Mouse (Mus musculus) left cerebral cortex, postnatal 10 days (tissue): Measurements from ENCODE around the gene Zfp362. TPM values are rescaled to one million over a fixed set of nuclear protein-coding genes. Genes with fewer than 3 reads are reported as not detected.
A peak's percentile ranks its signal among the peaks of the same experiment; 100 is the strongest.

Source experiments
- DNase-seq, 2 experiments: peaks; one replicate each; pipeline ENCODE4 v3.0.0; 2021 to 2022; ENCODE audit warnings: low spot score in 2 of 2, mixed read lengths in 1 of 2; ENCODE audit errors: extremely low spot score in 1 of 2
- intact Hi-C: fragments of 180-260 bp; cut with DNase I; formaldehyde crosslinking; loops from one replicate; pipeline ENCODE4 v1.15.1; 2025
- total RNA-seq, 2 experiments: library from RNA; stranded (reverse); gene quantifications; 2 replicates each; pipeline ENCODE4 v1.2.3; 2021

Gene Zfp362
- total RNA-seq, result 10 to 100 TPM; 43.4 to 45.5 TPM

DNA sequence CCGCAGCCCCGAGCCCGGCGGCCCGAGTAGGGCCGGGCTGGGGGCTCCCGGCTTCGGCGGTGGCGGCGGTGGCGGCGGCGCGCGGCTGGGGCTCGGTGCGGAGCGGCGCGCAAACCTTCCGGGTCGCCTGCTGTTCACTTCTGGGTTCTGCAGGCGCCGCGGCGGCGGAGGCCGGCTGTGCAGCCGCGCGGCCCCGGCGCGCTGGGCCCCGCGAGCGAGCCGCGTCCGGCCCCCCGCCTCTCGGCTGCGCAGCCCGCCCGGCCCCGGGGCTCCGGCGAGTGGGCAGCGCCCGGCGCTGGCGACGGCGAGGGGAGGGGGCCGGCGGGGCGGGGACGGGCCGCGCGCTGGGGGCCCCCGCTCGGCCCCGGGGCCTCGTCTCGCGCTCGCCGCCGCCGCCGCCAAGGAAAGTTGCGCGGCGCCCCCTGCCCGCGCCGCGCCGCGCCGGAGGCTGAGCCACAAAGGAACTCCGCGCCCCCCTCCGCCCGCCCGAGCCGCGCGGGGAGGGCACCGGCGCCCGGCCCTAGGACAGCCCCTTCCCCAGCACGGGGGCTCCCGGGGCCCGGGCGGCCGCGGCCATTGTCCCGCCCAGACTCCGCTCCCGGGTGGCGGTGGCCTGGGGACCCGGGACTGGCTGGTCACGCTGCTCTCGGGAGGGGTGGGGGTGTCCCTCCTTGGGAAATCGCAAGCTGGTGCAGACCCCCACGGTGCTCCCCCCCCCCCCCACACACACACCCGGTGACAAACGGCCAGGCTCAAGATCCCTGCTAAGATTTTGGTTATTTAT, at the start of gene Zfp362:
Gene Zfp362, minus strand, starts transcription at position 3 of the 784 bp plus-strand sequence.
- intact Hi-C loops, result loop anchor here (5.0 kb wide), 1 partner anchor 46 kb away; no protein-coding TSS in a partner anchor
- DNase-seq, result peak in 1 of 2 experiments; percentile 76

DNA sequence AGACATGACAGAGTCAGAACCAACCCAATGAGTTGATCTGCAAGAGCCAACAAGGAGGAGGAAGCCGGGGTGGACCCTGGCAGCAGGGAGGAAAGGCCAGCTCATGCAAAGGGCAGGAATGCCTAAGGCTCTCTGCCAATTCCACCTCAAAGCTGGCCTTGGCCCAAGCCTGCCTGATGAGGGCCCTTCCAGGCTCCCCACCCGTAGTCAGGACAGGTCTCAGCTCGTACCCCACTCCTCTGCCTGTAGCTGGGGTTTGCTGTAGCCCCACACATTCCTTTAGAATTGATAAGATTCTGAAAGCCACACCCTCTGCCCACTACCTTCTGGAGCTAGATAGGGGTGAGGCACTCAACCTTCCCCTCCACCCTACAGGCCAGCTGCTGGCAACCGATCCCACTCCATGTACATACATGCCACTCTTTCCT, 49.8 kb upstream of the Zfp362 start:
- peak in 1 of 2 experiments; percentile 53 for DNase-seq
- intact Hi-C loops, result loop anchor here (5.0 kb wide), 1 partner anchor 243 kb away; the partner anchor contains the start of gene Zscan20

DNA sequence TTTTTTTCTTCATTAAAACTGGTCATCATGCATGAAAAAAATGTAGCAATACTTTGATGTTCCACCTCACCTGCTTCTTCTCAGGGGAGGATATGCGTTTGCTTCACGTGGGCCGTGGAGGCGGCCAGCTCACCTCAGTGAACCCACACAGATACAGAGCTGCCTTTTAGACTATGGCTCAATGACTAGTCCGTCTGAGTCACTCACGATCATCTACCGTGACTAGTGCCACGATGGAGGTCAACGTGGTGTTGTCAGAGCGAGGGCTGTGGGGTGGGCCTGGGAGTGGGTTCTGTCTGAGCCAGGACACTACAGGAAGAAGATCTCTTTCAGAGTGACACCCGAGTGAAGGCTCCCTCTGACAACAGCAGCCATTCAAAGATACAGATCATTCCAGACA, 47.3 kb upstream of the Zfp362 start:
- DNase-seq, result no peak
- intact Hi-C loops, result loop anchor here (5.0 kb wide), 1 partner anchor 46 kb away; the partner anchor contains the start of gene Zfp362

DNA sequence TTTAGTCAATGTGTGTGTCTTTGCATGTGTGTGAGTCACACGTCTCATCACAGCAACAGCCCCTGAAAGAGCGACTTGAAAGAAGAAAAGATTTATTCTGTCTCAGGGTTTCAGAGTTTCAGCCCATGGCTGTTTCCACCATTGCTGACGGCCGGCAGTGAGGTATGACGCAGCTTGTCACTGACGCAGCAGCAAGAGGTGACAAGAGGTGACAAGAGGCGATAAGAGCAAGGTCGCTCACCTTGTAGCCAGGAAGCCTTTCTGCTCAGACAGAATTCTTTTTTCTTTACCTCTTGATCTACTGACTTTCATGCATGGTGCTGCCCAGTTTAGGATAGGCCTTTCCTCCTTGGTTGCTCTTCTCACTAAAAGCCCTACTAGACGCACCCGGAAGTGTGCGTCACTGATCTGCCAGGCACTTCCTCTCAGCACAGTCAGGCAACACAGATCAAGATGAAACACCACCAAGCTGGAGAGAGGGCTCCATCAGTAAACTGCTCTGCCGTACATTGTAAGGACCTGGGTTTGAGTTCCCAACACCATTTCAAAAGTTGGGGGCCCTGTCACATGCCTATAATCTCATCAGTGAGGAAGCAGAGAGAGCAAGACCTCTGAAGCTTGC, 46.5 kb upstream of the Zfp362 start:
- intact Hi-C loops, result loop anchor here (5.0 kb wide), 1 partner anchor 45 kb away; the partner anchor contains the start of gene Zfp362
- DNase-seq, result no peak

DNA sequence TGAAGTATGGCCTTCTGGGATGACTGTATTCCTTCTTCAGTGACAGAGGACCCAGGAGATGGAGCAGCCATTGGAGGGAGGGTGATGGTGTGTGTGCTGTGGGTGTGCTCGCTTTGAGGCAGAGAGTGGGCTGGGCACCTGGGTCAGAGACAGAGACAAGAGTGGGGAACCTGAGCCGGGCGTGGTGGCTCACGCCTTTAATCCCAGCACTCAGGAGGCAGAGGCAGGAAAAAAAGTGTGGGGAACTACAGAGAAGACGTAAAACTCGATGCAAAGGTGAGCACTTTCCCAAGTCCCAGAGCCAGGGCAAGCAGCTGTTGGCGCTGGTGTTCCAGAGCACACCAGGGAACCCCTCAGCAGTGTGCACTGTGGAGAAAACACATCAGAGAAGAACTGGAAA, 43.8 kb upstream of the Zfp362 start:
- no peak for DNase-seq
- intact Hi-C loops, result loop anchor here (5.0 kb wide), 1 partner anchor 42 kb away; the partner anchor contains the start of gene Zfp362

DNA sequence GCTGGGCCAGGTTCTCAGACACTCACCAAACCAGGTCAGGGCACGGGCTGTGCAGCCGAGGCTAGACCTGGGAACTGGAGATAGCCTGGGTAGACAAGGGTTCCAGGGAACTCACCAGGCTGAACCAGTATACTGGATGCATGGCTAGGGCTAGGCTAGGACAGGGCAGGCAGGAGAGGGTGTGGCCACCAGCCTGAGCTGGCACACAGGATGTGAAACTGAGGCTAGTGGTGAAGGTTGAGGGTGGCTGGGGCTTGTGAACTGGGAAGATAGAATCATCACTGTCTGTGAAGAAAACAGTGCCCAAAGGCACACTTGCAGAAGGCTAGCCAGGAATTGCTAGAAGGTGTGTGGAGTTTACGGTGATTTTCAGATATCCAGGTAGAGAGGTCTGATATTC, 43.1 kb upstream of the Zfp362 start:
- intact Hi-C loops, result no loop called here
- DNase-seq, result no peak

DNA sequence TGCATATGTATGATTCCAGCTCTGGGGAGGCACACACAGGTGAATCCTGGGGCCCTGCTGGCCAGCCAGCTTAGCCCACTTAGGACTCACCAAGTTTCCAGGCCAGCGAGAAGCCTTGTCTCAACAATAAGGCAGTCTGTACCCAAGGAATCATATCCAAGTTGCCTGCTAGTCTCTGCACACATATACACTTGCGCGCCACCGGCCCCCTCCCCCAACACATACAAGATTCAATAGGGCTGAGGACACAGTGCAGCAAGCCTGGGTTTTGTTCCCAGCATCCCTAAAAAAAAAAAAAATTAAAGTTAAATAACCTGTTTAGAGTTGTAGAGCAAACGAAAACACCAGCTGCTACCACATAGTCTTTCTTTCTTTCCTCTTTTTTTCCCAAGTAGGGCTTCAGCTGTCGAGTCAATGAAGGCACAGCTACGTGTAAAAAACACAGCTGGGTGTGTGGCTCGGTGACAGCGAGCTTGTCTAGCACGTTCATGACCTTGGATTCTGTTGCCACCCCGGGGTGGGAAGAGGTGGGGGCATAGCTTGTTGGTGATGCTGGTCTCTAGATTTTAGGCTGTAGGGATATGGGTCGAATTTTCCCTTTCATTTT, 39.6 kb upstream of the Zfp362 start:
- intact Hi-C loops, result no loop called here
- DNase-seq, result peak in 1 of 2 experiments; percentile 30

DNA sequence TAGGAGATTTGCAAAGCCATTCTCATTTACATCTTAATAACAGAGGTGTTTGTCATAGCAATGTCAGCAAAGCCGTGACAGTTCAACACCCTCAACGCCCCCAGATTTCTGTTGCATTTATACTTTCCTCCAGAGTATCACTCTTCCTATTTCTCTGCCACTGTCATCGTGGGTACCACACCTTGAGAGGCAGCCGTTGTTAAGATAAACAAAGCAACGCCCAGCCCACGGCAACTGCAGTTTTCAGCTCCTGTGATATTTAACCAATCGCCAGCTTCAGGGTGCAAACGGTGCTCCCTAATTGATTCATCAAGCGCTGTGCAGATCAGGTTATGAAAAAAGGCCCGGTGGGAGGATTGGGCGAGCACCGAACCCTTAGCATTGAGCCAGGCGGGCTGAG, 38.7 kb upstream of the Zfp362 start:
- DNase-seq, result no peak
- intact Hi-C loops, result no loop called here

DNA sequence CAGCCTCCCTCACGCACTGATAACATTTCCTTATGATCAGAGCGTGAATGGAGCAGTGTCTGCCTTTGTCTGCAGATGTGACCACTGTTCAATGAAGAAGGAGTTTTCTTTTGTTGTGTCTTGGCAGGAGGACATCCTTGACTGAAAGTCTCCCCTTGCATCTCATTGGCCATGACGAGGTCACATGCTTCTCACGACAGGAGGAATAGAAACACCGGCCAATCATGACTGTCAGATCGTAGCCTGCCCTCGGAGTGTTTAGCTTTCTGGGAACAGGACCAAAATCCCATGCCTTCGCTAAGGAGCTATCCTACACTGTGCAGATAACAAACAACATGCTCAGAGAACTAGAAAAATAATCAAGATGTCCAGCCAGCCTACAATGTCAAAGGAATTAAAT, 35.4 kb upstream of the Zfp362 start:
- peak in 1 of 2 experiments; percentile 65 for DNase-seq
- intact Hi-C loops, result no loop called here

DNA sequence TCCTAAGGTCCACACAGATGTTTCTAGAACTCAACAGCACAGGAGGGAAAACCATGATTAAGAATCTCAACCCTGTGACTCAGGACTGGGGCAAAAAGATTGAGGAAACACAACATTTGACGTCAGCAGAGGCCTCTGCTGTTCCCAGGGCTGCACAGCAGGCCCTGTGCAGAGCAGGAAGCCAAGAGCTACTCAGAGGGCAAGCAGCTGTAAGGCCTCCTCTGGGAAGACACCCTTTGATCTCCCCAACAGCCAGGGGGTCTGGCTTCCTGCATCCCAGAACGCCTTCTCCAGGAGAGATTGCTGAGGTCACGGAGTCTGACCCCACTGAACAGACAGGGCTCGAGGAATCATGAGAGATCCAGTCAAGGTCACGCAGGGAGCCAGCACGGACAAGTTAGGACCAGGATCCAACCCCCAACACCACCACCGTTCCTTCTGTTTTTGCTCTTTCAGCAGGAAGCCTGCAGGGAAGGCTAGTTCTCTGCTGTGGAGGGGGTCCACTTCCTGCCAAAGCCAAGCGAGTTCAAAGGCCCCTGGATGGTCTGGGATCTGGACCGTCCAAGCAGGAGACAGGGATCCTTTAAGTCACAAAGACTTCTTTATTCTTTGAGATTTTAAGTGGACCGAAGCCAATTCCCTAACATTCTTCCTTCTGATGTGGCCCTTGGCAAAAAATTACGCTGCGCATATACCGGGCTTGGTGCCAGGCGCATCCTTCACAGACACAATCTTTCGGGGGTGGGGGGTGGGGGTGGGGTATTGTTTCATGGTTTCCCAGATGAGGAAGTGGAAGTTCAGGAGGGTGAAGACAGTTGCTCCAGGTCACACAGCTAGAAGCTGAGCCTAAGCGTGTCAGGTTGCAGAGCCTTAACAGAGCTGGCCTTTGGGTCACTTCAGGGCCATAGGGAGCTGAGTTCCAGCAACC, 34.2 kb upstream of the Zfp362 start:
- DNase-seq, result peak in 1 of 2 experiments; percentile 88
- intact Hi-C loops, result no loop called here

DNA sequence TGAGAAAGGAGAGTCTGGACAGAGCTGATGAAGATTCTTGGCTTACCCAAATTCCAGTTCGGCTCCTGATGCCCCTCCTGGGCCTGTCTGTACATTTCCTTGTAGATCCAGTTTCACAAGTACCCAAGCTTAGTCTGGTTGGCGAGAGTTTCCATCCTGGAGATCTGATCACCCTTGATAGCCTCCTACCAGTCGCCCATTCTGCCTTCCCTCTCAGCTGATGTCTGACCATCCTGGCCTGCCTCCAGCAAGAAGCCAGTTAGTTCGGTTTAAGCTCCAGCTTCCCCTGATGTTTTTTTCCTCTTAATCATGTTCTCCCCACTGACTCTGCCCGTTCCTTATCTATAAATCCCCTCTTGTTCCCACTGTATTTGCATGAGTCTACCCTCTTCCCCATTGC, 32.4 kb upstream of the Zfp362 start:
- DNase-seq, result no peak
- intact Hi-C loops, result no loop called here

DNA sequence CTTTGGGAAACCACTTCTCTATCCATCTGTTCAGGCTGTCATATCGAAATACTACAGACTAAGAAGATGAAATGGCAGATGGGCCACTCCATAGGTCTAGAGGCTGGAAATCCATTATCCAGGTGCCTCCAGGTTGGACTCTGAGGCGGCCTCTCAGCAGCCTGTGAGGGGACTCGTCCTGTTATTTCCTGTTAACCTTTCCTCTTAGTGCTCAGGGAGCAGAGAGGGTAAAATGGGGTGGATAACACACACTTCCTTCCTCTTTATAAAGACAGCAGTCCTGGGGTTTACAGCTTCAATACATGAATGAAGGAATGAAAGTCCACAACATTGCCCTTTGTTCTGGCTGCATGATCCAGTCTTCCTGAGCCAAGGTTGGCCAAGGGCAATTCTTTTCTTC, 18.3 kb upstream of the Zfp362 start:
- intact Hi-C loops, result no loop called here
- DNase-seq, result no peak

DNA sequence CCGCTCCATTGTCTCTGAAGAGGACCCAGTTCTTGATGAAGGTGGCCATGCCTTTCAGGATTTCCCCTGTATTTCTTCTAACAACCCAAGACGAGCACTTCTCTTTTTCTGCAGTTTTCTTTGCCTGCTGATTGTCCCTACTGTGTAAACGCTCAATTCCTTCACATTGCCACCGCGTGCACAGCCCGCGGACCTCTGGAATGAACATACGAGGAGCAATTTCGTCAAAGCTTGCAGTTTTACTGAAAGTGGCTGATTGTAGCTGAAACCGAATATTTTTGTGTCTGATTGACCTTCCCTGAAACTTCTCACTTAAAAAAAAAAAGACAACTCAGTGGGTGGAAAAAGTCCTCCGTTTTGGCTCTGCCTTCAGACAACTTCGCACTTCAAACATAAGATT, 14.7 kb upstream of the Zfp362 start:
- no peak for DNase-seq
- intact Hi-C loops, result no loop called here

DNA sequence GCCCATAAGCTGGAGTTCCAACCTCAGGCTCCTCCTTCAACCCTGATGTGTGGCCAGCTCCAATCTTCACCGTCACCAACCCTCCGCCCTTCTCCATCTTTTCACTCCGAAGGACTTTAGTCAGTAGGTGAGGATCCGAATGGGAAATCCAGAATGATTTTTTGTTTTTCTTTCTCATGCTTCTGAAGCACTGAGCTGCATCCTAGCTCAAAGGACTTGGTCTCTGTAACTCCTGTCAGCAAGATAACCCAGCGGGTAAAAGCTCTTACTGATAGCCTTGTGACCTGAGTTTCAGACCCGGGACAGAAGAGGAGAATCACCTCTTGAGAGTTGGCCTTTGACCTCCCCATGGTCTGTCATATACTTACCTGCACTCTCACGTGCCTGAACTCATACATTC, 11.2 kb upstream of the Zfp362 start:
- intact Hi-C loops, result no loop called here
- no peak for DNase-seq

DNA sequence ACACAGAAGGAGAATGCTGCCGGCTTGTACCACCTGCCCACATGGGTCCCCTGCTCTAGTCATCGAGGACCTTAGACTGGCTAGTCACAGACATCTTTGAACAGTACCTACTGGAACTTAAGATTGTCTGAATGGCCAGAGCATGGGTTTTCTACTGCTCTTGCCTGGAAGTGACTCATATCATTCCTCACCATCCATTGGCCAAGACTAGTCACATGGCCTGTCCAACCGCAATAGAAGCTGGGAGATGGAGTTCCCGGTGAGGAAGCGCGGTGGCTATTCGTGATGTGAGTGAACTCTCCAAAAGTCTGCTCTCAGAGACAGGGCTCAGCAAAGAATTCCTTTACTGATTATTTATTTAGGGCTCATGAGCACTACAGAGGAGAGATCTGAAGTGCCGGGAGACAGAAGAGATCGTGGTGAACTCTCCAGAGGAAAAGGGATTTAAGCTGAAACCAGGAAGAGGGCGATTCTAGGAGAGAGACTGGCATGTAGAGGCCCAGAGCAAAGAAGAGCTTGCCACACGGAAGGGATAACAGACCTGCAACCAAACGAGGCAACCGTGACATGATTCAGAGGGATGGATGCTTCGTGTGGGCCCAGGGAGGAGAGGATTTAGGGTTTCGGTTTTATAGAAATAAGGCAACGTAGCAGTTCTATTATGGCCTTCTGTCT, 5.7 kb upstream of the Zfp362 start:
- DNase-seq, result peak; percentile 83 to 88
- intact Hi-C loops, result no loop called here

DNA sequence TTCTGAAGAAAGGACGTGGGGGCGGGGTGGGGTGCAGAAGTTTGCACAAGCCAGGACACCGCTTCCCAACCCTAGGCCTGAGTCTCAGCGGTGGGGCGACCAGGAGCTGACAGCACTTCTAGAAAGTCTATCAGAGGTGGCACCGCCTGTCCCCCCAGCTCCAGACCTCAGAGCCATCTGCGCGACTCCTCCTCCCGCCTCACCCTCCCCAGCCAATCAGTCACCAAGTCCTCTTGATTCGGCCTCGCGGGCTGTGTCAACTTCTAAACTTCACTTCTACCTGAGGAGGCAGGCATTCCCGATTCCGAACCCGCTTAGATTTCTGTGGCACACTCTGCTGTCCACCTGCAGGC, 958 bp upstream of the Zfp362 start:
- intact Hi-C loops, result loop anchor here (5.0 kb wide), 1 partner anchor 45 kb away; no protein-coding TSS in a partner anchor
- peak in 1 of 2 experiments; percentile 81 for DNase-seq

DNA sequence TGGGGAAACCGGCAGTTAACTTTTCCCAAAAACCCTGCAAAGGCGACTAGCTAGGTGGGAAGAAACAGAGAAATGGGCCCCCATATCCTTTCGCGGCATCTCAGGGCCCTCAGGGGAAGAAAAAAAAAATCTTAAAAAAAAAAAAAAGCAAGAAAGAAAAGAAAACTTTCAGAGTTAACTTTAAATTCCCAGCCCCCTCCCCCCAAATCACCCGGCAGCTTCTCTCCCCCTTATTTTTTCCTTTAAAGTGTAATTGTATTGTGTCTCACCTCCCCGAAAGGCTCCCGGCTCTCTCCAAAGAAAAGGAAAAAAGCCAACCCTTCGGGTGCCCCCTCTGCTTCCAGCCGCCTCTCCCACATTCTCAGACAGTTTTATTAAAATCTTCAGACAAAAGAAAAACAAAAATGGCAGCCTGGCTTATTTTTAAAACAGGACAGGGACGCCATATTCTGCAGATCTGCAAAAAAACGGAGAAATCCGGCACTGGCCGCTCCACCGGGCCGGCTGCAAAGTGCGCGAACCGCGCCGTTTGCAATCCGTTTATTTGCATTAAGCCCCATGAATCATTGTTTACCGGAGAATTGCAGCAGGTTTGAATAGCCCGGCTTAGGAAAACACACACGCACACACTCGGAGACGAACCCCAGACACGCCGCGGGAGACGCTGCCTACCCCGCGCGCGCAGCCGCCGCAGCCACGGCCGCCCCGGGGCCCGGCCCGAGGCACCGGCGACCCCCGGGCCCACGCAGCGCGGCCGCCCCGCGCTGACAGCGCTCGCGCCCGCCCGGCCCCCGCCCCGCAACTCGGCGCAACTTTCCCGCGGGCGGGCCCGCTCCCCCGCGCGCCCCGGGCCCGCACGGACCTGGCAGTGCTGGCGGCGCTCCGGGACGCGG, 449 bp downstream of the Zfp362 start:
- DNase-seq, result no peak
- intact Hi-C loops, result loop anchor here (5.0 kb wide), 1 partner anchor 47 kb away; no protein-coding TSS in a partner anchor
